Mouse (Mus musculus) E14TG2a.4 (cell line): ENCODE measurements around the gene Olfr860.
"Not testable (repeated sequence)": the region's sequence is repeated elsewhere in the genome, so short reads cannot be mapped to it uniquely, and the experiment has no call there.

Experiments used
- H3K27me3 ChIP-seq: 2 replicates; pipeline ENCODE4 v1.6.1; 2014; ENCODE audit warnings: low read length, control low read depth; ENCODE audit not compliant: insufficient read depth
- H3K36me3 ChIP-seq: 2 replicates; pipeline ENCODE4 v1.6.1; 2014; ENCODE audit warnings: low read length, control low read depth; ENCODE audit not compliant: insufficient read depth
- H3K4me1 ChIP-seq: replicated peaks from 2 replicates; pipeline ENCODE4 v1.6.1; 2014; ENCODE audit warnings: low read depth, low read length, control low read depth
- H3K4me3 ChIP-seq: replicated peaks from 2 replicates; pipeline ENCODE4 v1.5.1; 2014; ENCODE audit warnings: mild to moderate bottlenecking, low read length
- H3K9me3 ChIP-seq: 2 replicates; pipeline ENCODE4 v1.6.1; 2014; ENCODE audit warnings: low read length, control low read depth
- CTCF ChIP-seq: conservative IDR thresholded peaks from 2 replicates; pipeline ENCODE4 v1.5.1; 2014; ENCODE audit warnings: low read length
- NANOG ChIP-seq: IDR thresholded peaks from 2 replicates; pipeline ENCODE4 v1.6.1; 2014; ENCODE audit warnings: borderline replicate concordance, low read length, mixed read lengths
- POU5F1 ChIP-seq: IDR thresholded peaks from 2 replicates; pipeline ENCODE4 v1.6.1; 2014; ENCODE audit warnings: low read length, borderline replicate concordance

Gene Olfr860

GRCm38 (mm10) chr9:19849647-19850046 lies at the start of gene Olfr860:
Gene Olfr860, minus strand, starts transcription at chr9:19849747.
- no peak within 1 kb of the TSS for H3K4me3 ChIP-seq
- H3K27me3 ChIP-seq: no peaks in the 10 kb centered on the region
- TF ChIP-seq POU5F1: no peak
- no peak for TF ChIP-seq NANOG
- TF ChIP-seq CTCF: no peak
- H3K36me3 ChIP-seq: no peaks in the 10 kb centered on the region
- H3K9me3 ChIP-seq: no peaks in the 10 kb centered on the region
- no peaks in the 10 kb centered on the region for H3K4me1 ChIP-seq

GRCm38 (mm10) chr9:19887904-19888303 lies 38.4 kb upstream of the Olfr860 start, which contains the start of gene Olfr862:
Gene Olfr862, minus strand, starts transcription at chr9:19888004.
- no peak for TF ChIP-seq POU5F1
- TF ChIP-seq NANOG: no peak
- no peak for TF ChIP-seq CTCF
- Histone ChIP-seq H3K4me3 (no peak within 1 kb of the TSS), H3K27me3 (no peaks in the 10 kb centered on the region), H3K9me3 (peaks cover 18% of the 10 kb centered on the region), H3K4me1 (no peaks in the 10 kb centered on the region), H3K36me3 (no peaks in the 10 kb centered on the region)

DNA sequence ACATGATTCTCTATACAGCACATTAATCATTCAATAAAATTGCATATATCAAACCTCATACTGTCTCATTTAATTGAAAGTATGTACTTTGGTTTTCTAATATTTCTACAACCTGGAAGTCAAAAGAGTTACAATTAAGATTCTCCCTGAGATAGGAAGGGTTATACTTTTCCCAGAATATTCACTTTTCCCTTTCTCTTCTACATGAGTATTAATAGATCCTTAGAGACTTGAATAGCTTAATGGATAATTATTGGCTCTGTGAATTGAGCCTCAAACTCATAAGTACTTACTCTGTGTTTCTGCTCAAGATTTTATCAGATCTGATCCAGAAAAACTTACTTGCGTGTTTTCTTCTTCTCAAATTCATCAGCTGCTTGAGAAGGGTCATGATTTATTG lies 44.9 kb downstream of the Olfr860 start, which contains the start of gene Olfr859:
Gene Olfr859 (plus strand): TSS at position 301 of the 400 bp plus-strand sequence.
- H3K4me1 ChIP-seq, H3K9me3 ChIP-seq, H3K27me3 ChIP-seq, H3K36me3 ChIP-seq, H3K4me3 ChIP-seq: not testable (repeated sequence)

- TF ChIP-seq POU5F1 (no peak), CTCF (no peak), NANOG (no peak)
- H3K36me3 ChIP-seq: no peaks in the 10 kb centered on the region
These were observed 46.5 kb downstream of the Olfr860 start for GRCm38 (mm10) chr9:19803000-19803399.

More at GRCm38 (mm10) chr9:19803000-19803399, 46.5 kb downstream of the Olfr860 start:
- H3K4me1 ChIP-seq: no peaks in the 10 kb centered on the region
- H3K4me3 ChIP-seq: no peak overlapping the region
- no peaks in the 10 kb centered on the region for H3K27me3 ChIP-seq
- 0 out of 2 replicates have a peak, but pooled peaks cover 4% of the 10 kb centered on the region for H3K9me3 ChIP-seq
